Mouse (Mus musculus) cerebellum, postnatal 10 days (tissue): Measurements from ENCODE around the gene Asic2.
A peak's percentile ranks its signal among the peaks of the same experiment; 100 is the strongest.

Experiments used
- DNase-seq, 2 experiments: peaks; one replicate each; pipeline ENCODE4 v3.0.0; 2021; ENCODE audit warnings: mixed read lengths in 2 of 2

Asic2 gene

DNA sequence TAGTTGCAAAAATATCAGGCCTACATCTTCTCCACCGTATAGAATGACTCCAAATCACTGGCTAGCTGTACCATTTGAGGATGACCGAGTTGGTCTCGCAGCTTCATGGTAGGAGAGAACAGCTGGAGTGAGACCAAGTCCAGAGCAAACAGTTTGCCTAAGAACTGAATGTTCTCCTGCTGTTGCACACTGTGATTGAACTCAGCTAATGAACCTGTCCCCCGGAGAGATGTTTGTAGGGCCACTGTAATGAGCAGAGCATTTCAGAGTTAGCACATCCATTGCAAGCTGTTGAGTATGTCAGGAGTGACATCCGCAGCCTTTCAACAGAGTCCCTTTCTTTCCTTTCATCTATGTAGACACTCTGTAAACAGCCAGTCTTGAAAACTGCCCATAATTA, 993.6 kb downstream of the Asic2 start:
- no peak for DNase-seq

GRCm38 (mm10) chr11:80973976-80974375, 994.3 kb downstream of the Asic2 start:
- peak; percentile 68 for DNase-seq

DNA sequence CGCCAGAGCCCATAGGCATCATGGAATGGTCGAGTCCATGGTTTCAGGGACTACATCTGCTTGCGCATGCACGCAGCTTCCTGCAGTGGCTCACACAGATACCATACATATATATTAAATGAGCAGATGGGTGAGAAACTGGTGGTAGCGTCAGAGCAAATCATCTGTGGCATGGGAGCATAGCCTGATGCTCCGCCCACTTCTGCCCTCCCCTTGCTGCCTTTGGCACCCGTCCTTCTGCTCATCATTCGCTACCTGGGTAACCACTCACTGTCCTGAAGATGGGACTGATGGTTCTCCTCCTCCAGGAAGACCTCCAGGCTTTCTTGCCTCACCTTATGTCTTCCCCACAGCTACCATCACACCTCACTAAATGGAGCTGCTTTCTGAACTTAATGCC, 995.0 kb downstream of the Asic2 start:
- DNase-seq = no peak

- no peak for DNase-seq
Measured at GRCm38 (mm10) chr11:80967544-80967943, 1000.7 kb downstream of the Asic2 start.

GRCm38 (mm10) chr11:80966040-80966439, 1002.2 kb downstream of the Asic2 start:
- DNase-seq = peak; percentile 46 to 52

DNA sequence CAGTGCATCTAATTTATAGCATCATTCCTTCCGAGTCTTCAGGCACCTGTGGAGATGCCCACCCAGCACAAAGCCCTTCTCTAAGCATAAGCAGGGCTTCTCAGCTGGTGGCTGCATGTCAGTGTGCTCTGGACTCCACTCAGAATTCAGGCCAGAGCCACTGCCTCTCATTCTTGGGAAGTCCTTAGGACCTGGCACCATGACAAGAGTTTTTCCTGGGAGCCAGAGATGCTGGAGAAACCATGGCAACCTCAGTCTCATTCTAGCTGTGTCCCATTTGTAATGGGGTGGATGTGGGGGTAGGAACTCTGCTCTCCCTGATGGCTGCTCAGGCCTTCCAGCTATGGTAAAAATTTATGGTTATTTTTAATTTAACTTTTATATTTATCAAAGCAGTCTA, 1006.9 kb downstream of the Asic2 start:
- DNase-seq = peak; percentile 89 to 91

- DNase-seq = peak in 1 of 2 experiments; percentile 16
Measured at GRCm38 (mm10) chr11:80958086-80958671, 1010.1 kb downstream of the Asic2 start.

- DNase-seq = peak; percentile 29 to 50
Measured at GRCm38 (mm10) chr11:80955915-80956314, 1012.3 kb downstream of the Asic2 start.

DNA sequence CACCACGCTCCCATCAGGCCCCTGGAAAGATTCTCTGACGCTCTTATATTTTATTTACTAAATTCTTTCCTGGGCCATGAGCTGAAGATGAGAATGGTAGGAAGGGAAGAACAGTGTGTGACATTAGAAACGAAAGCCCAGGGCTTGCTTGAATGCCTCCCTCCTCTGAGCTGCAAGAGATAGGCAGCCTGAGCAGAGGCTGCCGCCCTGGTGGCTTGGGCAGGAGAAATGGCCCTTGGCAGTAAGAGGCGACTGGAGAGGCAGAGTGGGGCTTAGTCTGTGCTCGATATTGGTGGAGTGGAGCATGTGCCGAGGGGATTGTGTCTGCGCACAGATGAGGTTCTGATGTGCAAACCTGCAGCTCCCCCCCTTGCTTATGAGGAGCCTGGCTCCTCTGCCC, 1014.1 kb downstream of the Asic2 start:
- DNase-seq = no peak

DNA sequence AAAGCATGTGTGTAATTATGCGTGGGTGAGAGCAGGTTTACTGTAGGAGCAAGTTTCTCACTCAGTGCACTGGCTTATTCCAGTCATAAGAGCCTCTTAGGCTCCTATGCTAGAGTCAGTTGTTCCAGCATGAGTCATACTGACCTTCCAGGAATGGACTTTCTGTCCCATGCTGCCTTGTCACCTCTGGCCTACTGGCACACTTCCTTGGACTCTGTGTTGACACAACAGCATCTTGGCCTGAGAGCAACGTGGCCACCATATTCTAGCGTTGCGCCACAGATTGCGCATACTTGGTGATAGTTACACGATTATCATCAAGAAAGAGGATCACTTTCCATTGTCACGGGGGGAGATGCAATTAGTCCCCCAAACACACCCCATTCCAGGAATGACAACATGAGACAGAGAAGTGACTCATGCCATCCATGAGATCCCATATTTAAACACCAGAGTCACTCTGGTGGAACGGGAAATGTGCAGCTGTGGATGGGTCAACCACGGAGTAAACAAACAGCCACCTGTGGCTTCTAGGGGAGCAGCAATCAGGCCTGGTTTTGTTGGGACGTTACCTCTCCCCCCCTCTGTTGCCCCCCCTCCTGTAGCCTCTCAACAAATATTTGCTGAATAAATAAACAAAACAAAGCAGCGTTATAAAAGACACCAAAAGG, 1019.1 kb downstream of the Asic2 start:
- no peak for DNase-seq

DNA sequence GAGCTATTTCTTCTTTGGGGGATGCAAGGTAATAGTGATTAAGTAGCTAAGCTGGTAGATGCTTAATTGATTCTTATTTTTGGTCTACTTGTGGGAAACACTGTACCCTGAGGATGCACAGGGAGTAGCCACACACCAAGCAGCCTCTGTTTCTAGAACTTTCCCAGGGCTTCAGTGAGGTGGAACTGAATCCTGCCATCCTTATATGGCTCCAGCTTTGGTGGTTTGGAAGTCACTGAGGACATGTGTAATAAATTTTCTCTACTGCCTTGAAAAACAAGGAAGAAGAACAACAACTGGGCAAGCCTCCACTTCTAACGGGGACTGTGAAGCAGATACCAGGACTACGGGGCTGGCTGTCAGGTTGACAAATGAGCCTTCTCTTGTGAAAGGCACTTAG, 1020.2 kb downstream of the Asic2 start:
- DNase-seq = no peak

GRCm38 (mm10) chr11:80946163-80946562, 1022.1 kb downstream of the Asic2 start:
- DNase-seq = no peak

DNA sequence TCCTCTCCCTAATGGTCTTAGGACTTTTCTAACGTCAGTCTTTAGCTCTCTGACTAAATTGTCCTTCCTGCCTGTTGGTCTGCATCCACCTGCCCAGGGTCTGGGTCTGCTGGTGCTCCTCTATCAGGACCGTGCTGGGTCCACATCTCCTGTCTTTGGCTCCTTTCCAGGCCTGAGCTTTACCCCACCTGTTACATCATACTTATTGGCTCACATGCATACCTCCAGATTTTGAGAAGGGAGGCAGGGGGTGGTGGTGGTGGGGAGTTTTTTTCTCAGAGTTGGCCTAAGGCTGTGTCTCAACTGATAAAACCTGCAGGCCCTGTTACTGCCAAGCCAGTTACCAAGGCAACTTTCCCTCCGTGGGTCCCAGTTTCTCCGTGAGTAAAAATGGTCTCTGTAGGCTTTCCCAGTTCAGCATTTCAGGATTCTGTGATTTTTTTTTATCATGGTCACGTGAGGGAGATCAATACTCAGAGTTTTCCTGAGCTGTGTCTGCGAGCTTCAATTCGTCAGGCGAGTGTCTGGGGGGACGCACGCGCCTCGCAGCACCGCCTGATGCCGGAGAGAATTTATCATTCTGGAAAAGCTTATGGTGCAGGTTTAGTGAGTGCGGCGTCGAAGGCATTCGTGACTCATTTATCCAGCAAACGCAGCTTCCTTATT, 1044.8 kb downstream of the Asic2 start:
- DNase-seq = peak; percentile 58 to 67

DNA sequence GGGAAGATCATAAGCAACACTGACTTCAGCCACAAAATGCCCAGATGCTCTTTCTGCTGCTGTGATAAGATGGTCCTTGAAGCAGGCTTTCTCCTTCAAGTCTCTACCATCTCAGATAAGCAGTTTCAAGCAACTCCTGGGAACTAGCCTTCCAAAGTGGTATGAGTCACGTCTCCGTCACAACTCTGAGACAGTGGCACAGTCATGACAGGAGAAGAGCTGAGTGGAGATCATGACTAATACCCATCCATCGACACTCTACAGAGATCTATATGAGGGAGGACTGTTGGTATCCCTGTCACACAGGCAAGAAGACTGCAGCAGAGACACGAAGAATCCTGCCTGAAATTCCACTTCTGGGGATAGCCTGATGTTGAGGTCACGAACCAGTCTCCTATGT, 1049.9 kb downstream of the Asic2 start:
- no peak for DNase-seq

DNA sequence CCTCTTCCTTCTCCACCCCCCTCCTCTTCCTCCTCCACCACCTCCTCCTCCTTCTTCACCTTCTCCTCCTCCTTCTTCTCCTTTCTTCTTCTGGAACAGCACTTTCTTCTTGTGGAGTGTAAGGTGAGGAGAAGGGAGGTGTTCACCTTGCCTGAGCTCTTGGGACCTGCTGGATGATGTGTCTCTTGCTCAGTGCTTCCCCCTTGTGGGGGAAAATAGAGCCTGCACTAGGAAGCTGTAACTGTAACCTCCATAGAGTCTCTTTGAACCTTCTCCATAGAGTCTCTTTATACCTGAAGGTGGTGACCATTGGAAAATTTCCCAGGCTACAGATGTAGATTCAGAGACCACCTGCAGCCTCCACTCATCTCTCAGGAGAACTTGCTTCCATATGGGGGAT, 1050.6 kb downstream of the Asic2 start:
- DNase-seq = no peak

DNA sequence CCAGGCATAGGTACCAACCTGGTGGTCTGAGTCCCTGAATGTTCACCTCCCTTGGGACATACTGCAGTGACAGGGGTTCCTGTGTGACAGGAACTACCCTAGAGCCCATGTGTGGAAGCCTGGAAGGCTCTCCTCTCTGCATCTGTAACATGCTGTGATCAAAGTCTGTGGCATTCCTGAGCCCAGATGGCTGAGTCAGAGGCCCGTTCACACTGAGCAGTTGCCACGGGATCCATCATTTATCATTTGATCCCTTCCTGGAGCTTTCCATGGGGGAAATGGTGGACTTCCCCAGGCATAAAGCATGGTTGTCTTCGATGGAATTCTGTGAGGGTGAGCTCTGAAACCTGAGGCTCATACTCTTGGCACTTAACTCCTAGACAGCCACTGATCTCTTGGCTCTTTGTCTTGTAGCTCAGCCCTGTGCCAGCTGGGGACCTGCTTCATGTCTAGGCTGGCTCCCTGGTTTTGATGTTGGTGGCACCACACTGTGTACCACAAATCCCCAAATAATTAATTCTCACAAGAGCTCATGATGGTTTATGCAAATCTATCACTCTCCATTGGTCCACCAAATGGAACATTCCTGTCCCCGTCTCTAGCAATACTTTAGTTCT, 1054.7 kb downstream of the Asic2 start:
- peak; percentile 57 to 70 for DNase-seq

GRCm38 (mm10) chr11:80912721-80913120, 1055.5 kb downstream of the Asic2 start:
- no peak for DNase-seq

- no peak for DNase-seq
Measured at GRCm38 (mm10) chr11:80907820-80908219, 1060.4 kb downstream of the Asic2 start.

GRCm38 (mm10) chr11:80906456-80906855, 1061.8 kb downstream of the Asic2 start:
- DNase-seq = peak; percentile 89 to 91

GRCm38 (mm10) chr11:80904559-80904958, 1063.7 kb downstream of the Asic2 start:
- no peak for DNase-seq

DNA sequence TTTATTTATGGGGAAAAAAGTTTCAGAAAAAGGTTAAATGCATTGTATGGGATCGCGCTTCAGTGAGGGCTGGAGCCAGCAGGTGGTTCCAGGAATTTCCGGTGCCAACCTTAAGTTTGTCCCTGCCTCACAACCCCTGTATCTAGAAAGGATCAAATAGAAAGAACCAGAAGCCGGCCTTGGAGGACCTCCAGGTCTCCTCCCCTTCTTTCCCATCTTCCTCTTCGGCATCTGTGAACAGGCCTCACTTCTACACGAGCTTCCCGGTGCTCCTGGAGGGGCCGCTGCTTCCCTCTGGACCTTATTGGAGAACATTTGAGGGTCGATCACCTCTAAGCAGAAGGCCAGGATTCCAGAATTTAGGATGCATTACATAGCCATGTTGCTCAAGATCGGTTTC, 1064.8 kb downstream of the Asic2 start:
- DNase-seq = peak; percentile 55 to 56

GRCm38 (mm10) chr11:80902664-80903063, 1065.6 kb downstream of the Asic2 start:
- DNase-seq = no peak

- DNase-seq = no peak
Measured at GRCm38 (mm10) chr11:80900555-80900954, 1067.7 kb downstream of the Asic2 start.

DNA sequence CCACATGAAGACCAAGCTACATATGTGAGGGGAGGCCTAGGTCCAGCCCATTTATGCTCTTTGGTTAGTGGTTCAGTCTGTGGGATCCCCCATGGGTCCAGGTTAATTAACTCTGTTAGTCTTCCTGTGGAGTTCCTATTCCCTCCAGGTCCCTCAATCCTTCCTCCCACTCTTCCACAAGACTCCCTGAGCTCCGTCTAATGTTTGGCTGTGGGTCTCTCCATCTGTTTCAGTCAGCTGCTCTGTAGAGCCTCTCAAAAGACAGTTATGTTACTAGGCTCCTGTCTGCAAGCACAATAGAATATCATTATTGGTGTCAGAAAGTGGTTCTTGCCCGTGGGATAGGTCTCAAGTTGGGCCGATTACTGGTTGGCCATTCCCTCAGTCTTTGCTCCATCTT, 1072.4 kb downstream of the Asic2 start:
- no peak for DNase-seq
